Mouse (Mus musculus) erythroblast, embryonic 14.5 days (primary cell): ENCODE results near the gene Ptprt.

ENCODE experiments used
- GATA1 ChIP-seq: IDR thresholded peaks from 2 replicates; pipeline ENCODE4 v1.6.1; 2012; ENCODE audit warnings: low read length, inconsistent platforms, mixed read lengths
- TAL1 ChIP-seq: IDR thresholded peaks from 3 replicates; pipeline ENCODE4 v1.6.1; 2012; ENCODE audit warnings: low read length, inconsistent platforms, mixed read lengths

- TF ChIP-seq GATA1 (no peak), TAL1 (no peak)
Measured at GRCm38 (mm10) chr2:161813326-161813725, 847.6 kb downstream of the Ptprt start.
